Mouse (Mus musculus): ENCODE results near the gene Dync1i1. TPM values are rescaled to one million over a fixed set of nuclear protein-coding genes. Genes with fewer than 3 reads are reported as not detected.

Gene Dync1i1
- polyA plus RNA-seq, 1 experiment from 2014 or later, result 4.5 TPM

GRCm38 (mm10) chr6:5832838-5833237, 107.4 kb downstream of the Dync1i1 start:
- Histone ChIP-seq H3K9me3 (replicated peaks; ENCODE audit: control insufficient read depth, low read length) (no peaks in the 10 kb centered on the region), H3K4me2 (ENCODE audit: low read depth, low read length) (no peak overlapping the region), H3K27me3 (ENCODE audit: control insufficient read depth, insufficient read depth, low read length) (no peaks in the 10 kb centered on the region), H3K4me3 (ENCODE audit: low read depth, low read length) (no peak overlapping the region), H3K27ac (replicated peaks; ENCODE audit: low read depth, low read length) (no peak overlapping the region), H3K9ac (replicated peaks; ENCODE audit: low read length) (no peak overlapping the region), H3K4me1 (ENCODE audit: control insufficient read depth, insufficient read depth, low read length) (no peaks in the 10 kb centered on the region; the same call in 1 of the 2 replicates), H3K36me3 (replicated peaks; ENCODE audit: control insufficient read depth, insufficient read depth, low read depth, low read length) (no peaks in the 10 kb centered on the region)
- WGBS, result 91% methylated on average over 2 of the region's 2 CpGs
- ATAC-seq (replicated peaks; ENCODE audit: insufficient number of reproducible peaks, low FRiP score, low TSS enrichment, low read depth) (no peak), DNase-seq (ENCODE audit: low spot score) (no peak)

- H3K27me3 ChIP-seq (ENCODE audit: control insufficient read depth, insufficient read depth, low read length), result no peaks in the 10 kb centered on the region
- H3K4me3 ChIP-seq (ENCODE audit: low read depth, low read length), result no peak overlapping the region
- H3K9me3 ChIP-seq (replicated peaks; ENCODE audit: control insufficient read depth, low read length), result no peaks in the 10 kb centered on the region
- no peak for DNase-seq (ENCODE audit: low spot score)
- H3K4me1 ChIP-seq (ENCODE audit: control insufficient read depth, insufficient read depth, low read length), result no peaks in the 10 kb centered on the region
- no peak overlapping the region for H3K27ac ChIP-seq (replicated peaks; ENCODE audit: low read depth, low read length)
- H3K36me3 ChIP-seq (replicated peaks; ENCODE audit: control insufficient read depth, insufficient read depth, low read depth, low read length), result no peaks in the 10 kb centered on the region
- WGBS, result 75% methylated on average over 5 of the region's 5 CpGs
- no peak overlapping the region for H3K4me2 ChIP-seq (ENCODE audit: low read depth, low read length)
- no peak for ATAC-seq (replicated peaks; ENCODE audit: insufficient number of reproducible peaks, low FRiP score, low TSS enrichment, low read depth)
- no peak overlapping the region for H3K9ac ChIP-seq (replicated peaks; ENCODE audit: low read length)
Observed at GRCm38 (mm10) chr6:5842466-5842865, 117.0 kb downstream of the Dync1i1 start.

- no peak overlapping the region for H3K27ac ChIP-seq (replicated peaks; ENCODE audit: low read depth, low read length)
- no peak overlapping the region for H3K4me2 ChIP-seq (ENCODE audit: low read depth, low read length)
- H3K27me3 ChIP-seq (ENCODE audit: control insufficient read depth, insufficient read depth, low read length), result no peaks in the 10 kb centered on the region
- no peak overlapping the region for H3K9ac ChIP-seq (replicated peaks; ENCODE audit: low read length)
- H3K4me3 ChIP-seq (ENCODE audit: low read depth, low read length), result no peak overlapping the region
- H3K9me3 ChIP-seq (replicated peaks; ENCODE audit: control insufficient read depth, low read length), result no peaks in the 10 kb centered on the region
- DNase-seq (ENCODE audit: low spot score), result no peak
- WGBS, result 93% methylated on average over 5 of the region's 5 CpGs
- H3K4me1 ChIP-seq (ENCODE audit: control insufficient read depth, insufficient read depth, low read length), result no peaks in the 10 kb centered on the region
- no peak for ATAC-seq (replicated peaks; ENCODE audit: insufficient number of reproducible peaks, low FRiP score, low TSS enrichment, low read depth)
- no peaks in the 10 kb centered on the region for H3K36me3 ChIP-seq (replicated peaks; ENCODE audit: control insufficient read depth, insufficient read depth, low read depth, low read length)
Observed at GRCm38 (mm10) chr6:5846154-5846553, 120.7 kb downstream of the Dync1i1 start.

GRCm38 (mm10) chr6:5854048-5854836, 128.8 kb downstream of the Dync1i1 start:
- no peak for ATAC-seq (replicated peaks; ENCODE audit: insufficient number of reproducible peaks, low FRiP score, low TSS enrichment, low read depth)
- WGBS, result 92% methylated on average over 12 of the region's 12 CpGs

GRCm38 (mm10) chr6:5855526-5855925, 130.1 kb downstream of the Dync1i1 start:
- H3K4me1 ChIP-seq (ENCODE audit: control insufficient read depth, insufficient read depth, low read length), result peaks cover 9% of the 10 kb centered on the region; the same call in 1 of the 2 replicates
- ATAC-seq (replicated peaks; ENCODE audit: insufficient number of reproducible peaks, low FRiP score, low TSS enrichment, low read depth) (no peak), DNase-seq (ENCODE audit: low spot score) (no peak)
- no peak overlapping the region for H3K4me2 ChIP-seq (ENCODE audit: low read depth, low read length)
- no peak overlapping the region for H3K4me3 ChIP-seq (ENCODE audit: low read depth, low read length)
- no peaks in the 10 kb centered on the region for H3K36me3 ChIP-seq (replicated peaks; ENCODE audit: control insufficient read depth, insufficient read depth, low read depth, low read length)
- 67% methylated on average over 6 of the region's 6 CpGs for WGBS
- H3K9me3 ChIP-seq (replicated peaks; ENCODE audit: control insufficient read depth, low read length), result no peaks in the 10 kb centered on the region
- H3K27me3 ChIP-seq (ENCODE audit: control insufficient read depth, insufficient read depth, low read length), result no peaks in the 10 kb centered on the region; the same call in 1 of the 2 replicates
- H3K27ac ChIP-seq (replicated peaks; ENCODE audit: low read depth, low read length), result no peak overlapping the region
- no peak overlapping the region for H3K9ac ChIP-seq (replicated peaks; ENCODE audit: low read length)

More at GRCm38 (mm10) chr6:5854048-5854836, 128.8 kb downstream of the Dync1i1 start:
- H3K4me2 ChIP-seq (ENCODE audit: low read depth, low read length), result no peak overlapping the region
- no peak overlapping the region for H3K27ac ChIP-seq (replicated peaks; ENCODE audit: low read depth, low read length)
- no peak overlapping the region for H3K9ac ChIP-seq (replicated peaks; ENCODE audit: low read length)
- no peak for DNase-seq (ENCODE audit: low spot score)
- H3K9me3 ChIP-seq (replicated peaks; ENCODE audit: control insufficient read depth, low read length), result no peaks in the 10 kb centered on the region
- no peaks in the 10 kb centered on the region for H3K36me3 ChIP-seq (replicated peaks; ENCODE audit: control insufficient read depth, insufficient read depth, low read depth, low read length)
- H3K27me3 ChIP-seq (ENCODE audit: control insufficient read depth, insufficient read depth, low read length), result no peaks in the 10 kb centered on the region
- H3K4me3 ChIP-seq (ENCODE audit: low read depth, low read length), result no peak overlapping the region
- H3K4me1 ChIP-seq (ENCODE audit: control insufficient read depth, insufficient read depth, low read length), result peaks cover under 1% of the 10 kb centered on the region; the same call in 1 of the 2 replicates

- no peak overlapping the region for H3K9ac ChIP-seq (replicated peaks; ENCODE audit: low read length)
- no peaks in the 10 kb centered on the region; the same call in 1 of the 2 replicates for H3K27me3 ChIP-seq (ENCODE audit: control insufficient read depth, insufficient read depth, low read length)
- H3K4me3 ChIP-seq (ENCODE audit: low read depth, low read length), result no peak overlapping the region
- peaks cover 9% of the 10 kb centered on the region; the same call in 1 of the 2 replicates for H3K4me1 ChIP-seq (ENCODE audit: control insufficient read depth, insufficient read depth, low read length)
- DNase-seq (ENCODE audit: low spot score) (peak; percentile 84), ATAC-seq (replicated peaks; ENCODE audit: insufficient number of reproducible peaks, low FRiP score, low TSS enrichment, low read depth) (no peak)
- no peaks in the 10 kb centered on the region for H3K9me3 ChIP-seq (replicated peaks; ENCODE audit: control insufficient read depth, low read length)
- 12% methylated on average over 12 of the region's 12 CpGs for WGBS
- no peak overlapping the region for H3K4me2 ChIP-seq (ENCODE audit: low read depth, low read length)
- no peak overlapping the region for H3K27ac ChIP-seq (replicated peaks; ENCODE audit: low read depth, low read length)
- H3K36me3 ChIP-seq (replicated peaks; ENCODE audit: control insufficient read depth, insufficient read depth, low read depth, low read length), result no peaks in the 10 kb centered on the region
Observed at GRCm38 (mm10) chr6:5858371-5858770, 132.9 kb downstream of the Dync1i1 start.

- peak; percentile 33 for DNase-seq (ENCODE audit: low spot score)
- Histone ChIP-seq H3K4me1 (ENCODE audit: control insufficient read depth, insufficient read depth, low read length) (peaks cover 9% of the 10 kb centered on the region; the same call in 1 of the 2 replicates), H3K27ac (replicated peaks; ENCODE audit: low read depth, low read length) (no peak overlapping the region), H3K4me2 (ENCODE audit: low read depth, low read length) (no peak overlapping the region), H3K9me3 (replicated peaks; ENCODE audit: control insufficient read depth, low read length) (no peaks in the 10 kb centered on the region), H3K9ac (replicated peaks; ENCODE audit: low read length) (no peak overlapping the region), H3K4me3 (ENCODE audit: low read depth, low read length) (no peak overlapping the region), H3K27me3 (ENCODE audit: control insufficient read depth, insufficient read depth, low read length) (no peaks in the 10 kb centered on the region; the same call in 1 of the 2 replicates), H3K36me3 (replicated peaks; ENCODE audit: control insufficient read depth, insufficient read depth, low read depth, low read length) (no peaks in the 10 kb centered on the region)
- WGBS, result 57% methylated on average over 20 of the region's 20 CpGs
- ATAC-seq (replicated peaks; ENCODE audit: insufficient number of reproducible peaks, low FRiP score, low TSS enrichment, low read depth), result peak; percentile 62; the same call in 1 of the 2 replicates
Observed at GRCm38 (mm10) chr6:5858901-5859598, 133.6 kb downstream of the Dync1i1 start.

- no peak overlapping the region for H3K9ac ChIP-seq (replicated peaks; ENCODE audit: low read length)
- DNase-seq (ENCODE audit: low spot score) (no peak), ATAC-seq (replicated peaks; ENCODE audit: insufficient number of reproducible peaks, low FRiP score, low TSS enrichment, low read depth) (no peak)
- no peak overlapping the region for H3K27ac ChIP-seq (replicated peaks; ENCODE audit: low read depth, low read length)
- peaks cover 9% of the 10 kb centered on the region; the same call in 1 of the 2 replicates for H3K4me1 ChIP-seq (ENCODE audit: control insufficient read depth, insufficient read depth, low read length)
- 58% methylated on average over 8 of the region's 8 CpGs for WGBS
- H3K4me2 ChIP-seq (ENCODE audit: low read depth, low read length), result no peak overlapping the region
- no peaks in the 10 kb centered on the region for H3K9me3 ChIP-seq (replicated peaks; ENCODE audit: control insufficient read depth, low read length)
- no peaks in the 10 kb centered on the region; the same call in 1 of the 2 replicates for H3K27me3 ChIP-seq (ENCODE audit: control insufficient read depth, insufficient read depth, low read length)
- H3K4me3 ChIP-seq (ENCODE audit: low read depth, low read length), result no peak overlapping the region
- no peaks in the 10 kb centered on the region for H3K36me3 ChIP-seq (replicated peaks; ENCODE audit: control insufficient read depth, insufficient read depth, low read depth, low read length)
Observed at GRCm38 (mm10) chr6:5859630-5860029, 134.2 kb downstream of the Dync1i1 start.
